Mouse (Mus musculus) erythroblast, embryonic 14.5 days (primary cell): Measurements from ENCODE around the gene Tmtc4. TPM values are rescaled to one million over a fixed set of nuclear protein-coding genes. Genes with fewer than 3 reads are reported as not detected.

Experiments used
- H3K27me3 ChIP-seq: 2 replicates; pipeline ENCODE4 v1.6.1; 2012; ENCODE audit warnings: inconsistent platforms; ENCODE audit not compliant: control insufficient read depth
- H3K36me3 ChIP-seq: 2 replicates; pipeline ENCODE4 v1.6.1; 2012; ENCODE audit warnings: mild to moderate bottlenecking, inconsistent platforms; ENCODE audit not compliant: control insufficient read depth
- H3K4me1 ChIP-seq: 2 replicates; pipeline ENCODE4 v1.6.1; 2012; ENCODE audit warnings: inconsistent platforms; ENCODE audit not compliant: control insufficient read depth
- H3K4me3 ChIP-seq: replicated peaks from 2 replicates; pipeline ENCODE3; 2012; ENCODE audit warnings: moderate library complexity, mild to moderate bottlenecking, inconsistent platforms
- H3K9me3 ChIP-seq: 2 replicates; pipeline ENCODE4 v1.6.1; 2012; ENCODE audit warnings: low read length, inconsistent platforms, mixed read lengths; ENCODE audit not compliant: control insufficient read depth
- GATA1 ChIP-seq: IDR thresholded peaks from 2 replicates; pipeline ENCODE4 v1.6.1; 2012; ENCODE audit warnings: low read length, inconsistent platforms, mixed read lengths
- TAL1 ChIP-seq: IDR thresholded peaks from 3 replicates; pipeline ENCODE4 v1.6.1; 2012; ENCODE audit warnings: low read length, inconsistent platforms, mixed read lengths
- polyA plus RNA-seq: library from polyadenylated mRNA; stranded (reverse); fragments of >175 nt; gene quantifications from 2 replicates; pipeline ENCODE4 v1.2.3, GENCODE M21; 2012

Tmtc4 gene
- polyA plus RNA-seq, 1 experiment: not detected

GRCm38 (mm10) chr14:123001391-123001790 lies 17.6 kb upstream of the Tmtc4 start:
- no peaks in the 10 kb centered on the region for H3K27me3 ChIP-seq
- TF ChIP-seq GATA1 (no peak), TAL1 (no peak)
- H3K9me3 ChIP-seq: no peaks in the 10 kb centered on the region
- H3K4me1 ChIP-seq: no peaks in the 10 kb centered on the region
- no peaks in the 10 kb centered on the region for H3K36me3 ChIP-seq
- H3K4me3 ChIP-seq: no peak overlapping the region

- Histone ChIP-seq H3K4me3 (no peak overlapping the region), H3K9me3 (no peaks in the 10 kb centered on the region), H3K27me3 (peaks cover 6% of the 10 kb centered on the region; the same call in 1 of the 2 replicates), H3K36me3 (no peaks in the 10 kb centered on the region), H3K4me1 (no peaks in the 10 kb centered on the region)
- TF ChIP-seq GATA1 (no peak), TAL1 (no peak)
Measured at GRCm38 (mm10) chr14:122997465-122997864, 13.6 kb upstream of the Tmtc4 start.

GRCm38 (mm10) chr14:122993935-122994334 lies 10.1 kb upstream of the Tmtc4 start:
- H3K4me3 ChIP-seq: no peak overlapping the region
- no peak for TF ChIP-seq GATA1
- TF ChIP-seq TAL1: no peak
- no peaks in the 10 kb centered on the region for H3K36me3 ChIP-seq
- H3K9me3 ChIP-seq: no peaks in the 10 kb centered on the region
- H3K4me1 ChIP-seq: no peaks in the 10 kb centered on the region
- H3K27me3 ChIP-seq: peaks cover 6% of the 10 kb centered on the region; the same call in 1 of the 2 replicates

- Histone ChIP-seq H3K36me3 (no peaks in the 10 kb centered on the region), H3K4me3 (no peak overlapping the region), H3K27me3 (peaks cover 9% of the 10 kb centered on the region; the same call in 1 of the 2 replicates), H3K4me1 (no peaks in the 10 kb centered on the region), H3K9me3 (no peaks in the 10 kb centered on the region)
- TF ChIP-seq TAL1 (no peak), GATA1 (no peak)
Measured at GRCm38 (mm10) chr14:122992937-122993336, 9.1 kb upstream of the Tmtc4 start.

GRCm38 (mm10) chr14:122990521-122991052 lies 6.8 kb upstream of the Tmtc4 start:
- Histone ChIP-seq H3K4me1 (no peaks in the 10 kb centered on the region), H3K36me3 (no peaks in the 10 kb centered on the region), H3K27me3 (peaks cover 12% of the 10 kb centered on the region), H3K9me3 (no peaks in the 10 kb centered on the region), H3K4me3 (no peak overlapping the region)
- TF ChIP-seq GATA1: no peak
- TF ChIP-seq TAL1: no peak

GRCm38 (mm10) chr14:122986404-122986803 lies 2.6 kb upstream of the Tmtc4 start:
- Histone ChIP-seq H3K27me3 (peaks cover 18% of the 10 kb centered on the region), H3K4me3 (no peak overlapping the region), H3K4me1 (peaks cover 18% of the 10 kb centered on the region), H3K9me3 (no peaks in the 10 kb centered on the region), H3K36me3 (no peaks in the 10 kb centered on the region)
- TF ChIP-seq GATA1 (no peak), TAL1 (no peak)

GRCm38 (mm10) chr14:122982571-122983225 lies 1.1 kb downstream of the Tmtc4 start:
- no peaks in the 10 kb centered on the region for H3K36me3 ChIP-seq
- TF ChIP-seq TAL1 (no peak), GATA1 (no peak)
- H3K4me3 ChIP-seq: peak overlapping the region; percentile 69
- H3K27me3 ChIP-seq: peaks cover 15% of the 10 kb centered on the region
- no peaks in the 10 kb centered on the region for H3K9me3 ChIP-seq
- peaks cover 18% of the 10 kb centered on the region for H3K4me1 ChIP-seq

GRCm38 (mm10) chr14:122981831-122982485 lies 1.9 kb downstream of the Tmtc4 start:
- no peaks in the 10 kb centered on the region for H3K36me3 ChIP-seq
- H3K9me3 ChIP-seq: no peaks in the 10 kb centered on the region
- TF ChIP-seq TAL1 (no peak), GATA1 (no peak)
- peaks cover 14% of the 10 kb centered on the region for H3K27me3 ChIP-seq
- peaks cover 18% of the 10 kb centered on the region for H3K4me1 ChIP-seq
- H3K4me3 ChIP-seq: peak overlapping the region; percentile 69

- Histone ChIP-seq H3K27me3 (peaks cover 10% of the 10 kb centered on the region), H3K36me3 (no peaks in the 10 kb centered on the region), H3K9me3 (no peaks in the 10 kb centered on the region), H3K4me1 (peaks cover 18% of the 10 kb centered on the region), H3K4me3 (no peak overlapping the region)
- TF ChIP-seq TAL1 (no peak), GATA1 (no peak)
Measured at GRCm38 (mm10) chr14:122978871-122979270, 5.0 kb downstream of the Tmtc4 start.
